In the genomic region with DNA sequence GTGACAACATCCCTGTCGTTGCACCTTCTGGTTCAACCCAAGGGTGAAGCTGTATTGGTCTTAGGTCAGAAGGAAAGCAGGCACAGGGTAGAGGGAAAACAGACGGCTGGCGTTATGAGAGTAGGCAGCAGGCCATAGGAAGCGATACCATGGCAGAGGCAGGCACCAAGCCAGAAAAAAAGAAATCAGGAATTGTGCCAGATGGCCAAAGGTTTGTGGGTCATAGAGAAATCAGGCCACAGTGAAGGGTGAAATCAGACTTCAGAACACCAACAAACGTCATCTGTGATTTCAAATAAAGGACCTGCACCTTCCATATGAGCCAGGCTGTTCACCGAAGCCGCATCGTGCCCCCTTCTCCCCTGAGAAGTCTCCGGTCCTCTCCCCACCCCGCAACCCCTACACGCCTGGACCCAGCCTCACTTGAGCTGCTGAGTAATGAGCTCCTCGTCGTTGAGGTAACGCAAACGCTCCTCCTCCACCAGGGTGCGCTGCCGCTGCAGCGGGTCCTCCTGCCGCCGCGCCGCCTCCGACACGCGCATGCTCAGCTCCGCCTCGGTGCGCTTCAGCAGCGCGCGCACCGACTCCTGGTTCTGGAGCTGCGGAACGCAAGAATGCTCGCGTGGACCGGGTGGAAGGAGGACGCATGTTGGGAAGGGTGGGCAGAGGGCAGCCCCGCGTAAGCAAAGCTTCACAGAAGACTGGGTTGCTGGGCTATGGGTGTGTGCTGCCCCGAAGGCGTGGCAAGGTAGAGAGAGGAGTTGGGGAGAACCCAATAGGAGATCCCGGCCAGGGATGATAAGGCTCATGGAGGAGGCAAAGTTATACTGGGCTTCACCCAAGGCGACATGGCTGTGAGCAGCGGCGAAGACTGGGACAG, we compare ENCODE assay signal across 8 mouse cellular contexts. TPM values are rescaled to one million over a fixed set of nuclear protein-coding genes. Genes with fewer than 3 reads are reported as not detected.
DNase-seq lines count a peak whose midpoint lies in the region; ATAC-seq and TF ChIP-seq lines count a peak whose summit lies in the region.

No protein-coding gene starts in this region.

- no peaks in the 10 kb centered on the region for H3K36me3 ChIP-seq in embryonic facial prominence, embryonic 13.5 days
- H3K36me3 ChIP-seq in heart, adult 2 months (ENCODE audit: control insufficient read depth, insufficient read depth, low read length) = no peaks in the 10 kb centered on the region
- H3K36me3 ChIP-seq in limb, embryonic 12.5 days = no peaks in the 10 kb centered on the region
- peaks cover 3% of the 10 kb centered on the region for H3K36me3 ChIP-seq in midbrain, embryonic 15.5 days (replicated peaks)

- H3K9ac ChIP-seq in embryonic facial prominence, embryonic 13.5 days = peak overlapping the region; percentile 37
- H3K9ac ChIP-seq in heart, adult 2 months (ENCODE audit: low read depth, low read length) = peak overlapping the region; percentile 33
- peak overlapping the region; percentile 42; the same call in 1 of the 2 replicates for H3K9ac ChIP-seq in limb, embryonic 12.5 days (replicated peaks)
- 0 out of 2 replicates have a peak overlapping the region, but pooled peaks have one; percentile 25 for H3K9ac ChIP-seq in midbrain, embryonic 15.5 days

- H3K79me2 ChIP-seq in heart, adult 2 months (replicated peaks; ENCODE audit: control insufficient read depth, insufficient read depth, low read length) = no peaks in the 10 kb centered on the region

- TF ChIP-seq EP300 in heart, adult 2 months (IDR thresholded peaks at IDR 0.05; ENCODE audit: insufficient read depth, low read depth, low read length) = 0 out of 2 replicates have a peak, but pooled peaks have one; percentile 62

- peaks cover 66% of the 10 kb centered on the region for H3K27me3 ChIP-seq in embryonic facial prominence, embryonic 13.5 days
- H3K27me3 ChIP-seq in heart, adult 2 months (ENCODE audit: control insufficient read depth, insufficient read depth, low read length) = peaks cover 20% of the 10 kb centered on the region
- H3K27me3 ChIP-seq in limb, embryonic 12.5 days = peaks cover 58% of the 10 kb centered on the region
- peaks cover 27% of the 10 kb centered on the region for H3K27me3 ChIP-seq in midbrain, embryonic 15.5 days (replicated peaks)

- H3K9me3 ChIP-seq in embryonic facial prominence, embryonic 13.5 days = no peaks in the 10 kb centered on the region
- no peaks in the 10 kb centered on the region for H3K9me3 ChIP-seq in limb, embryonic 12.5 days
- no peaks in the 10 kb centered on the region for H3K9me3 ChIP-seq in midbrain, embryonic 15.5 days

- TF ChIP-seq CTCF in heart, adult 2 months (IDR thresholded peaks at IDR 0.05) = peak; percentile 97

- intact Hi-C loops in heart, adult 2 months (cut with DNase I) = loop anchor here (1.0 to 5.0 kb wide), 4 partner anchors 25 to 171 kb away; a partner anchor contains a TSS

- DNase-seq in 416B (ENCODE audit: low read depth) = peak; percentile 88
- peak; percentile 79 to 81 for DNase-seq in adrenal gland, postnatal 4 days (ENCODE audit: low spot score in 2 of 2)
- peak; percentile 91 to 93 for DNase-seq in heart, adult 2 months
- peak; percentile 74 to 81 for DNase-seq in kidney, adult 8-10 months
- DNase-seq in spleen, adult 18-20 months = peak; percentile 75 to 87

- ATAC-seq in embryonic facial prominence, embryonic 13.5 days (ENCODE audit: insufficient number of reproducible peaks, insufficient read depth, low FRiP score, low TSS enrichment, low read depth) = 0 out of 2 replicates have a peak, but pooled peaks have one; percentile 22
- peak; percentile 57 for ATAC-seq in limb, embryonic 12.5 days (ENCODE audit: insufficient number of reproducible peaks, insufficient read depth, low FRiP score, low TSS enrichment, low read depth)
- peak; percentile 65 for ATAC-seq in midbrain, embryonic 15.5 days (replicated peaks)

- WGBS in embryonic facial prominence, embryonic 13.5 days = 7% methylated on average over 46 of the region's 46 CpGs
- 8% methylated on average over 46 of the region's 46 CpGs for WGBS in heart, adult 2 months
- 7% methylated on average over 46 of the region's 46 CpGs for WGBS in limb, embryonic 12.5 days
- 8% methylated on average over 46 of the region's 46 CpGs for WGBS in midbrain, embryonic 15.5 days

- no peak for TF ChIP-seq POLR2A in heart, adult 2 months (IDR thresholded peaks at IDR 0.05; ENCODE audit: insufficient read depth, low read depth, low read length)

- H3K27ac ChIP-seq in embryonic facial prominence, embryonic 13.5 days = no peak overlapping the region
- no peak overlapping the region for H3K27ac ChIP-seq in heart, adult 2 months
- no peak overlapping the region for H3K27ac ChIP-seq in limb, embryonic 12.5 days
- peak overlapping the region; percentile 18; the same call in 1 of the 2 replicates for H3K27ac ChIP-seq in midbrain, embryonic 15.5 days

- peak overlapping the region; percentile 70 for H3K4me2 ChIP-seq in embryonic facial prominence, embryonic 13.5 days
- H3K4me2 ChIP-seq in limb, embryonic 12.5 days = peak overlapping the region; percentile 89
- peak overlapping the region; percentile 54 for H3K4me2 ChIP-seq in midbrain, embryonic 15.5 days

- H3K4me3 ChIP-seq in embryonic facial prominence, embryonic 13.5 days = peak overlapping the region; percentile 43
- H3K4me3 ChIP-seq in heart, adult 2 months = peak overlapping the region; percentile 57
- H3K4me3 ChIP-seq in limb, embryonic 12.5 days (replicated peaks) = peak overlapping the region; percentile 49
- peak overlapping the region; percentile 25 for H3K4me3 ChIP-seq in midbrain, embryonic 15.5 days

- H3K4me1 ChIP-seq in embryonic facial prominence, embryonic 13.5 days = peaks cover 33% of the 10 kb centered on the region
- H3K4me1 ChIP-seq in heart, adult 2 months (ENCODE audit: control insufficient read depth, insufficient read depth, low read length) = no peaks in the 10 kb centered on the region
- H3K4me1 ChIP-seq in limb, embryonic 12.5 days (replicated peaks) = peaks cover 27% of the 10 kb centered on the region
- H3K4me1 ChIP-seq in midbrain, embryonic 15.5 days = peaks cover 32% of the 10 kb centered on the region

RNA-seq across cellular contexts. Expression of a gene that starts 31.5 kb away (rescaled TPM):
- total RNA-seq in adrenal gland, postnatal 4 days (2021) = under 1 TPM; 0.37 to 0.48 TPM
- 1.4 and 1.8 TPM in 2 replicates for polyA plus RNA-seq in embryonic facial prominence, embryonic 13.5 days (2015; fragmentation: Nextera tagmentation; extraction: Ambion mirVana)
- not detected for total RNA-seq in heart, adult 2 months (2021)
- not detected in 2 replicates for polyA plus RNA-seq in heart, adult 2 months (2012; rRNA removed)
- 0.36 and 1.4 TPM in 2 replicates for polyA plus RNA-seq in limb, embryonic 12.5 days (2016; fragmentation: Nextera tagmentation; extraction: Ambion mirVana)
- polyA plus RNA-seq in midbrain, embryonic 15.5 days (2015; fragmentation: Nextera tagmentation; extraction: Ambion mirVana) = 1.3 and 1.6 TPM in 2 replicates

RNA-seq across cellular contexts. Expression of a gene that starts 44.4 kb away (rescaled TPM):
- 10 to 100 TPM; 12.0 to 14.3 TPM for total RNA-seq in adrenal gland, postnatal 4 days (2021)
- 0.76 and 1.2 TPM in 2 replicates for polyA plus RNA-seq in embryonic facial prominence, embryonic 13.5 days (2015; fragmentation: Nextera tagmentation; extraction: Ambion mirVana)
- total RNA-seq in heart, adult 2 months (2021) = under 1 TPM; 0.13 to 0.36 TPM
- 0.26 and 0.31 TPM in 2 replicates for polyA plus RNA-seq in heart, adult 2 months (2012; rRNA removed)
- polyA plus RNA-seq in limb, embryonic 12.5 days (2016; fragmentation: Nextera tagmentation; extraction: Ambion mirVana) = 0.27 and 0.79 TPM in 2 replicates
- 13.2 and 13.9 TPM in 2 replicates for polyA plus RNA-seq in midbrain, embryonic 15.5 days (2015; fragmentation: Nextera tagmentation; extraction: Ambion mirVana)
